Mouse (Mus musculus): ENCODE results near the gene Rasgef1c.

- TF ChIP-seq CTCF (IDR thresholded peaks at IDR 0.05; ENCODE audit: low read depth) (no peak), EP300 (IDR thresholded peaks at IDR 0.05; ENCODE audit: low read depth) (no peak)
Measured at GRCm38 (mm10) chr11:49943901-49944300, 42.3 kb downstream of the Rasgef1c start.

Measured in heart, postnatal 0 days (tissue).